Mouse (Mus musculus): Measurements from ENCODE around the gene Bcl7c.

GRCm38 (mm10) chr7:127666679-127667078 lies 42.1 kb downstream of the Bcl7c start:
- TF ChIP-seq CTCF (IDR thresholded peaks at IDR 0.05; ENCODE audit: low read depth, low read length) (no peak), GATA1 (IDR thresholded peaks at IDR 0.05; ENCODE audit: borderline replicate concordance, low read length) (no peak), TAL1 (conservative IDR thresholded peaks at IDR 0.05; ENCODE audit: low read depth, low read length) (no peak)
